Comparison of ENCODE assay signal across 14 mouse cellular contexts in the genomic region with DNA sequence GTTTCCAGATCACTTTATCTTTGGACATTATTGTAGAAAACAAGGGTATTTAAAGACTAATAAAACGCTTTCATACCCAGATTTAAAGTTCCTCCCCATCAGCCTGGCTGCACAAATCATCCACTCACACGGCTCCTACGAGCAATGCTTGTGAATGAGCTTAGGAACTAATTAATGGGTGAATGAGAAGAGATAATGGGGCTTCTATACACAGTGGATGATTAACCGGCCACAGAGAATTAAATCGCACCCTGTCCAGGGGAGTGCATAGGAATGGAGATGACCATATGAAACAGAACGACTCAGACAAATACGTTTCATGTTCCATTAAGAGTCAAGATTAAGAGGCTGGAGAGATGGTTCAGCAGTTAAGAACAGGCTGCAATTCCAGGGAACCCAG.
"Had no signal": no experiment of that assay in that cellular context is flagged by ENCODE, and none has a peak within 500 bp of the region (broad histone marks: within the 10 kb centered on the region; RNA-seq: fewer than 3 reads in every experiment).

No protein-coding gene starts in this region.

- H3K36me3 ChIP-seq: liver, embryonic 13.5 days; midbrain, embryonic 12.5 days had no signal

- H3K4me2 ChIP-seq: liver, embryonic 13.5 days; lung, embryonic 14.5 days; midbrain, embryonic 12.5 days had no signal

- H3K4me3 ChIP-seq: layer of hippocampus, adult 2 months; liver, embryonic 13.5 days; midbrain, embryonic 12.5 days had no signal

- H3K9ac ChIP-seq: liver, embryonic 13.5 days; lung, embryonic 14.5 days; midbrain, embryonic 12.5 days had no signal

- H3K27ac ChIP-seq: kidney, postnatal 0 days; layer of hippocampus, adult 2 months; liver, embryonic 13.5 days; macrophage; midbrain, embryonic 12.5 days had no signal

- H3K27me3 ChIP-seq: liver, embryonic 13.5 days; midbrain, embryonic 12.5 days had no signal

- DNase-seq: kidney, adult 2 months; kidney, postnatal 25 days; layer of hippocampus, adult 9-11 months; liver, embryonic 13.5 days; lung, embryonic 14.5 days; right cerebral cortex, adult 18-20 months; right cerebral cortex, postnatal 14 days; right cerebral cortex, postnatal 4 days; thymus, postnatal 4 days had no signal

- H3K9me3 ChIP-seq: liver, embryonic 13.5 days; midbrain, embryonic 12.5 days had no signal

- H3K4me1 ChIP-seq: liver, embryonic 13.5 days; midbrain, embryonic 12.5 days had no signal

- ATAC-seq: lung, postnatal 0 days had no signal
